Mouse (Mus musculus): ENCODE results near the gene Foxc1.

Gene Foxc1

GRCm38 (mm10) chr13:31806890-31807735 lies 680 bp downstream of the Foxc1 start:
- DNase-seq, result peak; percentile 61 to 75

DNA sequence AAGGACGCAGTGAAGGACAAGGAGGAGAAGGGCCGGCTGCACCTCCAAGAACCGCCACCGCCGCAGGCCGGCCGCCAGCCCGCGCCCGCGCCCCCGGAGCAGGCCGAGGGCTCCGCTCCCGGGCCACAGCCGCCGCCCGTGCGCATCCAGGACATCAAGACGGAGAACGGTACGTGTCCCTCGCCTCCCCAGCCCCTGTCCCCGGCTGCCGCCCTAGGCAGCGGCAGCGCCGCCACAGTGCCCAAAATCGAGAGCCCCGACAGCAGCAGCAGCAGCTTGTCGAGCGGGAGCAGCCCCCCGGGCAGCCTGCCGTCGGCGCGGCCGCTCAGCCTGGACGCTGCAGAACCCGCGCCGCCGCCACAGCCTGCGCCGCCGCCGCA lies 1.3 kb downstream of the Foxc1 start:
- peak in 1 of 2 experiments; percentile 72 for DNase-seq

DNA sequence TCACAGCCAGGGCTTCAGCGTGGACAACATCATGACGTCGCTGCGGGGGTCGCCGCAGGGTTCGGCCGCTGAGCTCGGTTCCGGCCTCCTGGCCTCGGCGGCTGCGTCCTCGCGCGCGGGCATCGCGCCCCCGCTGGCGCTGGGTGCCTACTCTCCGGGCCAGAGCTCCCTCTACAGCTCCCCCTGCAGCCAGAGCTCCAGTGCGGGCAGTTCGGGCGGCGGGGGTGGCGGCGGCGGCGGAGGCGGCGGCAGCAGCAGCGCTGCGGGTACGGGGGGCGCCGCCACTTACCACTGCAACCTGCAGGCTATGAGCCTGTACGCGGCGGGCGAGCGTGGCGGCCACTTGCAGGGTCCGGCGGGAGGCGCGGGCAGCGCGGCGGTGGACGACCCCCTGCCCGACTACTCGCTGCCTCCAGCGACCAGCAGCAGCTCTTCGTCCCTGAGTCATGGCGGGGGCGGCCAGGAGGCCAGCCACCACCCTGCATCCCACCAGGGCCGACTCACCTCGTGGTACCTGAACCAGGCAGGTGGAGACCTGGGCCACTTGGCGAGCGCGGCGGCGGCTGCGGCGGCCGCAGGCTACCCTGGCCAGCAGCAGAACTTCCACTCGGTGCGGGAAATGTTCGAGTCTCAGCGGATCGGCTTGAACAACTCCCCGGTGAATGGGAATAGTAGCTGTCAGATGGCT lies 1.8 kb downstream of the Foxc1 start:
- peak; percentile 74 to 82 for DNase-seq

DNA sequence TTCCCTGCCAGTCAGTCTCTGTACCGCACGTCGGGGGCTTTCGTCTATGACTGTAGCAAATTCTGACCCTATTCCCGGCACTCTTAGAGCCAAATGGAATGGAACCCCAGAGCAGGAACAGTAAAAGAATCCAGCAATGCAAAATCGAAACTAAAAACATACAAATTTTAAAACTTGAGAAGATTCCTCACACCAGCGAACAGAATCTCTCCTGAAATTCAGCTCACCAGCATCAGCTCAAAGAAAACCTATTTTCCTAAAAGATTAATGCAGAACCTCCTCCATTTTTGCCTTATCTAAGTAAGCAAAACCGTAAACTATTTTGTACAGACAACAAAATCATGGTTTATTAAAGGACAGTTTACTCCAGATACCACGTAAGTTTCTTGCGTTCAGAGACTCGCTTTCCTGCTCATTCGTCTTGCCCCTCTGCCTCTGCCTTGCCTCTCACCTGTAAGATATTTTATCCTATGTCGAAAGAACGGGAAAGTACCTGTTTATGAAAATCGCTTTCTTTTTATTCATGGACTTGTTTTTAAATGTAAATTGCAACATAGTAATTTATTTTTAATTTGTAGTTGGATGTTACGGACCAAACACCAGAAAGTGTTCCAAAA lies 2.5 kb downstream of the Foxc1 start:
- no peak for DNase-seq

DNA sequence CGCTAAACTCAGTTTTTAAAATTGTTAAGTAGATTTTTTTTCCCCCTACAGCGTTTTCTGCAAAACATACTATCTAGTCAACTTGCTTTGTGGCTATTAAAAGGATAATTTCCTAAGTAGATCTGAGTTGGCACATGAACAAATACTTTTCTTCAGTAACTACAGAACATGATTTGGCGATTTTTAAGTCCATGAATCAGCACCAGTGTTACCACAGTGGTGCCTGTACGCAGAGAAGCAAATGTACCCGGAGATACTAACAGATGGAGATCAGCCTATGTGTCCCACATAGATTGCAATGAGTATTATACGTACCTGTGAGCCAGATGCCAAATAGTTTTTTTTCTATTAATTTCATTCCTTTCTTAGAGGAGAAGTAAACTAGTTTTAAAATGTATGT lies 3.3 kb downstream of the Foxc1 start:
- DNase-seq, result no peak

- no peak for DNase-seq
These were observed 3.9 kb downstream of the Foxc1 start for GRCm38 (mm10) chr13:31810375-31810692.

GRCm38 (mm10) chr13:31810693-31811541 lies 4.5 kb downstream of the Foxc1 start:
- DNase-seq, result peak; percentile 66 to 77

DNA sequence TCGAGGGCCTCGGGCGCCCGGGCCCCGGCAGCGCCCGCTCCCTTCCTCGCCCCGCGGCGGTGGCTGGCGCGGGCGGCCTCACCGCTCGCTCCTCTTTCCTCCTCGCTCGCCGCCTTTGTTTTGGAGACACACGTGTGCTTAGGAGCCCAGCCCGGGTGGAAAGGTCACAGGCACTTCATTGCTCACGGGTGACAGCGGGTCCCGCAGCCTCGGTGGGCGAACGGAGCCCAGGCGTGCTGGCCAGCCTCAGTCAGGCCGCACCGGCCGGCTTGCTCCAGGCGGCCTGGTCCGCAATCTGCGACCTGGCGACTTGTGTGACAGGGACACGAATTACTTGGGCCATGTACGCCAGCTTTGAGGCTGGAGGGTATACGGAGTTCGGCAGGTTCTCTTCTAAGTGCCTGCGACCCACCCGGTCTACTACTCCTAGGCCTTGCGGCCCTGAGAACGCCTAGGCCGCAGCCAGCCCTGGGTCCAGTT lies 5.1 kb downstream of the Foxc1 start:
- DNase-seq, result peak; percentile 57 to 67

- no peak for DNase-seq
These were observed 6.3 kb downstream of the Foxc1 start for GRCm38 (mm10) chr13:31812701-31813100.

DNA sequence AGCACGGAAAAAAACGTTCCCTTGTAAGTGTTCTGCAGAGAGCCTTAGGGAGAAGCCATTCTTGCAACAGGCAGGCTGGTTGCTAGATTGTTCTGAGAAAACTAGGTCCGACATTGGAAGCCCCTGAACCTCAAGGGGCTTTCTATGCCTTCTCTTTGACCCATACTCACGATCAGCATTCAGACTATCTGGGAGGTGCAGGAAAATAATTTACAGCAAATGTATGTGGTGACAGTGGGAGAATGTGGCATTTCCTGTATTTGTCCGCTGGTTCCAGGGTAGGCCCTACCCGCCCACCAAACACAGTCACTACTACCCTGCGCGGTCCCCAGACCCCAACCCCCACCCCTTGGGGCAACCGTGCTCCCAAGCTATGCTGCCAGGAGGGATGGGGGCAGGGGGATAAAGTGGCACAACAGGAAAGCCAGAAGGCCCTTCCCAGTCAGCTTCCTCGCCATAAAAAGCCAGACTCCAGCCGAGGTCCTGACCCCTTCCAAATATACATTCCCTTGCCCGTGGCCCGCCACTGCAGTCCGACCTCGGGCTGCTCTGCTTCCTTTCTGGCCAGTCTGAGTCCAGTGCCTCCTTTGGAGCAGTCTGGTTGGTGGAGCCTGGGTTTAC lies 9.1 kb downstream of the Foxc1 start:
- DNase-seq, result peak in 1 of 2 experiments; percentile 54

DNA sequence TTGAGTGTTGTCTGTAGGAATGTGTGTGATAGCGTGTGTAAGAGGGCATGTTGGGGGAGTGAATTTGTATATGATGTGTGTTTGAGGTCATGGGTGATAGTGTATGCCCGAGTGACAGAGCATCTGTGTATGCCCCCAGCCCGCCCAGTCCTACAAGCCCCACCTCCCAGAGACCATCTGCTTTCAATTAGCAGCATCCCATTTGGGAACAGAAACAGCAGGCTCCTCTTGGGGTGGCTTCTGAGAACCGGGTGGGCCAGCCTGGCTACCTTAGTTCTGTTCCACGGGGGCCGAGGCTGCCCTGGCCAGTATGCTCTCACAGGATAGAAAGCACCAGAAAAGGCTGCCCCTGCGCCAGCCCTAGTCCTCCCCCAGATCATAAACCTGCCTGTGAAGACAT lies 11.9 kb downstream of the Foxc1 start:
- DNase-seq, result peak in 1 of 2 experiments; percentile 46

DNA sequence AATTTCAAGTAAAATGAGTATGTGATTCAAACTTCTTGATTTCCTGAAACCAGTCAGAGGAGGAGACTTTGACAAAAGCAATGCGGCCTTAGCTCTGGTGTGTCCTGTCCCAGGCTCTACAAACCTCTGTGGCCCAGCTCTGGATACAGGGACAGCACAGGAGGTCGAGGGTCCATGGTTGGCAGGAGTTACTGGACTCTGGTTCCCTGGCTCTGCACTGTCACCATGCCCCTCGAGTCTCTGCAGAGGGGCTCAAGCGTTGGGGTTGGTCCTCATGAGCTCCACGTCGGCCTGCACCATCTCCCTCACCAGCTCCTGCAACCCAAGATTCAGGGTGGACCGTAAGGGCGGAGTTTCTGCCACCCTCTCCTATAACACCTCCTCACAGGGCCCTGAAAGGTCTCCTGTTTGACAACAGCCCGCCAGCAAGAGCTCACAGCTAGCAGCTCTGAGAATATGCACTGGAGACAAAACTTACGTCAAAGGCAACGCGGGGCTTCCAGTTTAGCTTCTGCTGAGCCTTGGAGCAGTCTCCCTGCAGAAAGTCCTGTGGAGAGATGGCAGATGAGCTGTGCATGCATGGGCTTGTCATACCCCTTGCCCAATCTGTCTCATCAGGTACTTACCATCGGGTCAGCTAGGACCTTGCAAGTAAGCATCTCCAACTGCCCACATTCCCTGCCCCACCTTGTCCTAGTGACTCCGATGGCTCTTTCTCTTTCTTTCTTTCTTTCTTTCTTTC lies 13.4 kb downstream of the Foxc1 start:
- peak in 1 of 2 experiments; percentile 18 for DNase-seq

GRCm38 (mm10) chr13:31820587-31821017 lies 14.2 kb downstream of the Foxc1 start:
- peak; percentile 68 to 78 for DNase-seq

- DNase-seq, result peak in 1 of 2 experiments; percentile 19
These were observed 14.6 kb downstream of the Foxc1 start for GRCm38 (mm10) chr13:31821050-31821449.

DNA sequence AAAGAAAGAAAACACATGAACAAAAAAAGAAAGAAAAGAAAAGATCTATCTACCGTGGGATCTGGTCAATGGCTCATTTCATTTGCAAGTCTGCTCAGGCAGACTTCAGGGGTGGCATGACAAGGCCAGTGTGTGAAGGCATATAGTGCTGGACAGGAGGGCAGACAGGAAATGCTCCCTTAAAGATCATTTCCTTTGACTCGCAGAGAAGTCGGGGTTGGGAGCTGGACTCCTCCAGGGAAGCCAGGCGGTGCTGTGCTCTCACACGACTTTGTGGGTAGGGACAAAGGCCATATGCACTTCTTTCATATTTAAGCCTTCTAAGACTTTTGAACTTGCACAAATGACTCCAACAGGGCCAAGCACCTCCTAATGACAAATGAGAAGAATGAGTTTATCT lies 16.9 kb downstream of the Foxc1 start:
- no peak for DNase-seq

GRCm38 (mm10) chr13:31825180-31825579 lies 18.7 kb downstream of the Foxc1 start:
- no peak for DNase-seq

GRCm38 (mm10) chr13:31827160-31827559 lies 20.7 kb downstream of the Foxc1 start:
- DNase-seq, result no peak

DNA sequence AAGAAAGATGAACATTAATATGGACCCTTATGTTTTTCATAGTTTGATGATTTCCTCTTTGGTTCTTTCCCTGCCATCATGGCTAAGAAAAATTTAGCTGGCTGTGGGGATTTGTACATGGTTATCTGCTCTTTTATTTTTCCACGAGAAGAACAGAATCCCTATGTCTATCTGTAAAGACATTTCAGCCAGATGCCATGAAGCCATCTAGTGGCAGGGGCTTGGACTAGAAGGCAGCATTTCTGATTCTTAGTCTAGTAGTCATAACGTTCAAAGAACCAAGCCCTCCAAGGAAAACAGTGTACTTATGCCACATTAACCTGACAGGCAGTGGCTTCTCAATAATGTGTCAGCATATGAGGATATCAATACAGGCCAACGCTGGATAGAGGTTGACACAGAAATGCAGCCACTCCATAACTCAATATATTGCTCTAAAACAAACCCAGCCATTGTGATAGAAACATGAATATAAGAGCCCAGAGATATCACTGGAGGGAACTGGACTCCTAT lies 21.4 kb downstream of the Foxc1 start:
- DNase-seq, result no peak

- no peak for DNase-seq
These were observed 22.0 kb downstream of the Foxc1 start for GRCm38 (mm10) chr13:31828446-31828845.

- peak in 1 of 2 experiments; percentile 43 for DNase-seq
These were observed 23.9 kb downstream of the Foxc1 start for GRCm38 (mm10) chr13:31830332-31830731.

DNA sequence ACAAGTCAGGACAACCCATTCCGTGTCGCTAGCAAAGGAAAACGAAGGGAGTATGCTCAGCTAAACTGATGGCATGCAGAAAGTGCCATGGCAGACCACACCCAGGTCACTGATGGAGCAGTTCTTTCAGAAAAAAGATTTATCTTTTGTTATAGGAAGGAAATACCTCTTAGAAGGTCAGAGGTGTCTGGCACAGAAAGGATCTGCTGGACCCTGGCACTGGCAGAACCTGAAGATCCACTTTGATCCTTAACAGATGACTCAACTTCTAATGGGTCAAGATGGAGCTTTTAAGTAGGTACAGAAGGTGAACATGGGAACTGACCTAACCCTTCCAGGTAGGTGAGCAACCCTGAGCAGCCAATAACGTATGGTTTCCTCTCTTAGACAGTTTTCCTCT lies 29.4 kb downstream of the Foxc1 start:
- DNase-seq, result no peak

Data from kidney, postnatal 4 days (tissue).